Mouse (Mus musculus): ENCODE measurements around the gene Fntb. TPM values are rescaled to one million over a fixed set of nuclear protein-coding genes. Genes with fewer than 3 reads are reported as not detected.

Gene Fntb
- polyA plus RNA-seq, 2 experiments = 21.4 to 28.8 TPM

- WGBS (ENCODE audit: insufficient replicate concordance) = 86% methylated on average over 3 of the region's 3 CpGs
- ATAC-seq (ENCODE audit: insufficient read depth) (no peak), DNase-seq (ENCODE audit: low read depth in 3 of 3, low spot score in 3 of 3) (no peak)
- no peak overlapping the region for H3K27ac ChIP-seq
- H3K4me1 ChIP-seq (replicated peaks; ENCODE audit: control insufficient read depth in 2 of 2, insufficient read depth in 2 of 2, low read length in 1 of 2) = peaks cover 17 to 20% of the 10 kb centered on the region in 2 experiments
- no peaks in the 10 kb centered on the region for H3K27me3 ChIP-seq (ENCODE audit: control insufficient read depth, insufficient read depth, low read length)
- no peak overlapping the region for H3K4me3 ChIP-seq (ENCODE audit: insufficient read depth in 1 of 2, low read depth in 2 of 2, low read length in 2 of 2)
- no peak overlapping the region for H3K4me2 ChIP-seq (ENCODE audit: low read depth)
- no peaks in the 10 kb centered on the region for H3K9me3 ChIP-seq (ENCODE audit: control insufficient read depth, low read length)
- peaks cover 9% of the 10 kb centered on the region for H3K36me3 ChIP-seq (replicated peaks; ENCODE audit: control insufficient read depth, insufficient read depth, low read depth)
- H3K9ac ChIP-seq (replicated peaks) = no peak overlapping the region
- TF ChIP-seq EP300 (IDR thresholded peaks at IDR 0.05; ENCODE audit: low read depth) = no peak
- TF ChIP-seq CTCF (IDR thresholded peaks at IDR 0.05; ENCODE audit: low read depth) = no peak
Measured at GRCm38 (mm10) chr12:76901508-76902294, 136.3 kb downstream of the Fntb start.

GRCm38 (mm10) chr12:76906278-76906677, 140.9 kb downstream of the Fntb start:
- Histone ChIP-seq H3K27me3 (ENCODE audit: control insufficient read depth, insufficient read depth, low read length) (no peaks in the 10 kb centered on the region), H3K36me3 (replicated peaks; ENCODE audit: control insufficient read depth, insufficient read depth, low read depth) (peaks cover 11% of the 10 kb centered on the region), H3K9me3 (ENCODE audit: control insufficient read depth, low read length) (no peaks in the 10 kb centered on the region), H3K9ac (replicated peaks) (no peak overlapping the region; the same call in none of the 2 replicates), H3K27ac (peak overlapping the region; percentile 96), H3K4me1 (replicated peaks; ENCODE audit: control insufficient read depth in 2 of 2, insufficient read depth in 2 of 2, low read length in 1 of 2) (peaks cover 48 to 58% of the 10 kb centered on the region in 2 experiments), H3K4me2 (ENCODE audit: low read depth) (peak overlapping the region; percentile 78), H3K4me3 (ENCODE audit: insufficient read depth in 1 of 2, low read depth in 2 of 2, low read length in 2 of 2) (no peak overlapping the region; a peak in 1 of 4 replicates)
- no peak for ATAC-seq (ENCODE audit: insufficient read depth)
- DNase-seq (ENCODE audit: low read depth in 3 of 3, low spot score in 3 of 3) = peak in 1 of 3 experiments; percentile 49
- 10% methylated on average over 1 of the region's 1 CpGs for WGBS (ENCODE audit: insufficient replicate concordance)
- TF ChIP-seq CTCF (IDR thresholded peaks at IDR 0.05; ENCODE audit: low read depth) (no peak), EP300 (IDR thresholded peaks at IDR 0.05; ENCODE audit: low read depth) (peak; percentile 74)

DNA sequence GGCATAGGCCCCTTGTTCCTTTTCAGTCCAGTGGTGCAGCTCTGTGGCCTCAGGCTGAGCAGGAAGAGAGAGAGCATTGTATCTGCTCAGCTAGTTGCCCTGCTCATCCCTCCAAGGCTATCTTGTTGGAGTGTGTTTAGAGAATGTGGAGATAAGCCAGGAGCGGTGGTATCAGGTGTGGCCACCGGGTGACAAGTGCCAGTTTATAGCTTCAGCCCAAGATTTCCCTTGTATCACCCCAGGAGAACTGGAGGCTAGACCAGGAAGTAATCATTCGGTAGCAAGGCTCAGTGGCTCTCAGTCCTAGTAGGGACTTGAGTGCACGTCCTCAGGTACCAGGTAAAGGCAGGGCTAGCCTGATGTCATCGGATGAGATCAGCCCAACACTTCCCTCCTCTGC, 143.8 kb downstream of the Fntb start:
- peak overlapping the region; percentile 83 to 94 for H3K4me3 ChIP-seq (ENCODE audit: insufficient read depth in 1 of 2, low read depth in 2 of 2, low read length in 2 of 2)
- peak; percentile 88 to 90 (median 89) for DNase-seq (ENCODE audit: low read depth in 3 of 3, low spot score in 3 of 3)
- H3K27me3 ChIP-seq (ENCODE audit: control insufficient read depth, insufficient read depth, low read length) = no peaks in the 10 kb centered on the region
- peak overlapping the region; percentile 96 for H3K27ac ChIP-seq
- ATAC-seq (ENCODE audit: insufficient read depth) = peak; percentile 86
- 18% methylated on average over 5 of the region's 5 CpGs for WGBS (ENCODE audit: insufficient replicate concordance)
- H3K4me2 ChIP-seq (ENCODE audit: low read depth) = peak overlapping the region; percentile 78
- TF ChIP-seq CTCF (IDR thresholded peaks at IDR 0.05; ENCODE audit: low read depth) (no peak), EP300 (IDR thresholded peaks at IDR 0.05; ENCODE audit: low read depth) (peak; percentile 98)
- H3K36me3 ChIP-seq (replicated peaks; ENCODE audit: control insufficient read depth, insufficient read depth, low read depth) = peaks cover 11% of the 10 kb centered on the region
- H3K9ac ChIP-seq (replicated peaks) = peak overlapping the region; percentile 96
- no peaks in the 10 kb centered on the region for H3K9me3 ChIP-seq (ENCODE audit: control insufficient read depth, low read length)
- peaks cover 52 to 62% of the 10 kb centered on the region in 2 experiments for H3K4me1 ChIP-seq (replicated peaks; ENCODE audit: control insufficient read depth in 2 of 2, insufficient read depth in 2 of 2, low read length in 1 of 2)

- Histone ChIP-seq H3K36me3 (replicated peaks; ENCODE audit: control insufficient read depth, insufficient read depth, low read depth) (peaks cover 14% of the 10 kb centered on the region), H3K4me1 (replicated peaks; ENCODE audit: control insufficient read depth in 2 of 2, insufficient read depth in 2 of 2, low read length in 1 of 2) (peaks cover 52 to 62% of the 10 kb centered on the region in 2 experiments), H3K9me3 (ENCODE audit: control insufficient read depth, low read length) (no peaks in the 10 kb centered on the region), H3K4me3 (ENCODE audit: insufficient read depth in 1 of 2, low read depth in 2 of 2, low read length in 2 of 2) (peak overlapping the region; percentile 83 to 92), H3K27me3 (ENCODE audit: control insufficient read depth, insufficient read depth, low read length) (no peaks in the 10 kb centered on the region), H3K4me2 (ENCODE audit: low read depth) (peak overlapping the region; percentile 78), H3K27ac (peak overlapping the region; percentile 96), H3K9ac (replicated peaks) (peak overlapping the region; percentile 96)
- TF ChIP-seq EP300 (IDR thresholded peaks at IDR 0.05; ENCODE audit: low read depth) = peak; percentile 81
- no peak for TF ChIP-seq CTCF (IDR thresholded peaks at IDR 0.05; ENCODE audit: low read depth)
- DNase-seq (ENCODE audit: low read depth in 3 of 3, low spot score in 3 of 3) = peak; percentile 74 to 79 (median 76)
- peak; percentile 84 for ATAC-seq (ENCODE audit: insufficient read depth)
- WGBS (ENCODE audit: insufficient replicate concordance) = 46% methylated on average over 11 of the region's 11 CpGs
Measured at GRCm38 (mm10) chr12:76910258-76910940, 145.0 kb downstream of the Fntb start.
